Comparison of ENCODE assay signal across 24 mouse cellular contexts in genomic region chr10:18826107-18826506, GRCm38 (mm10). TPM values are rescaled to one million over a fixed set of nuclear protein-coding genes. Genes with fewer than 3 reads are reported as not detected.
"Had no signal": no experiment of that assay in that cellular context is flagged by ENCODE, and none has a peak within 500 bp of the region (broad histone marks: within the 10 kb centered on the region; RNA-seq: fewer than 3 reads in every experiment).

No protein-coding gene starts in this region.

- ATAC-seq: hindbrain, postnatal 0 days; intestine, embryonic 16.5 days; liver, embryonic 12.5 days had no signal

- DNase-seq: gastrocnemius, postnatal 14 days; gastrocnemius, postnatal 36 days; heart, adult 18-20 months; heart, postnatal 10 days; heart, postnatal 4 days; kidney, adult 11 months; kidney, adult 2 months; kidney, adult 9 months; kidney, postnatal 25 days; kidney, postnatal 4 days had no signal

RNA-seq across cellular contexts. Expression of gene Gm4922, which starts 39.5 kb away (rescaled TPM):
- total RNA-seq: gastrocnemius, adult 18-20 months; gastrocnemius, adult 8-10 months; gastrocnemius, postnatal 14 days; gastrocnemius, postnatal 36 days; heart, adult 18-20 months; heart, adult 8-10 months; heart, postnatal 10 days; heart, postnatal 25 days; heart, postnatal 4 days; hindbrain, postnatal 0 days; layer of hippocampus, adult 2 months; layer of hippocampus, postnatal 10 days; layer of hippocampus, postnatal 25 days; left cerebral cortex, adult 2 months; left cerebral cortex, postnatal 14 days; left cerebral cortex, postnatal 36 days; liver, adult 2 months had no signal
